Mouse (Mus musculus): ENCODE measurements around the gene Pla2g5. TPM values are rescaled to one million over a fixed set of nuclear protein-coding genes. Genes with fewer than 3 reads are reported as not detected.

Gene Pla2g5
- total RNA-seq, 2 experiments from 2014 or later: 27.0 to 32.1 TPM

DNA sequence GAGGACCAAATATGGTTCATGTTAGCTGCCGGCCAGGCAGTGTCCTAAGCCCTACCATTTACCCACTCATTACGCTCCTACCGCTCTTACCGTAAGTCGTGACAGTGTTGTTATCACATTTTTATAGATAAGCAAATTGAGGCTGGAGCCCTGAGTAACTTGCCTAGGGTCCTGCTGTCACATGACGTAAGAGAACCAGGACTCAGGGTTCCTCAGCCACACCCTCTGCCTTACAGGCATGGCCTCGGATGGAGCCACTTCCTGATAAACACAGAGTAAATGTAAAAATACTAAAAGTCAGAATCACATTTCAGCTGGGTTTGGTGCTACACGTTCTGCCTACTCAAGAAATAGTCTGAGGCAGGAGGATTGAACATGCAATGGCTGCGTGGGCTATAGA is 108.8 kb downstream of the Pla2g5 start:
- intact Hi-C loops (cut with DNase I): no loop called here
- no peak for DNase-seq

GRCm38 (mm10) chr4:138753608-138754007 is 109.7 kb downstream of the Pla2g5 start:
- intact Hi-C loops (cut with DNase I): no loop called here
- no peak for DNase-seq

DNA sequence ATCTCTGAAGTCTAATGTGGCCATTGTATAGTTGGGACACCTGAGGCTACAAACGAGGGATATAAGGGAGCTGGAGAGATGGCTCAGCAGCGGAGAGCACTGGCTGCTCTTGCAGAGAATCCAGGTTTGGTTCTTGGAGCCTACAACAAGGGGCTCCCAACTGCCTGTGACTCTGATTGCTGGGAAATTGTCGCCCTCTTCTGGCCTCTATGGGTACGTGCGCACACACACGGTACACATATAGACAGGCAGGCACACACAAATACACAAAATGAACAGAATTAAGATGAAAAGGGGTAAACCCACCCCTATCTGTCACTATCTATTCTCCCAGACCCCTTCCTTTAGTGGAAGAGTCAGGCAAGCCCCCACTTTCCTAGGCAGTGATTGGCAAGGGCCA is 110.7 kb downstream of the Pla2g5 start:
- DNase-seq: no peak
- intact Hi-C loops (cut with DNase I): no loop called here

Other genes with a start within 250 kb of the Pla2g5 start
- not detected for gene Vwa5b1, start 227.6 kb downstream of the Pla2g5 start, total RNA-seq (2021)
- gene Pla2g2c, start 138.7 kb downstream of the Pla2g5 start, total RNA-seq (2021): under 1 TPM in 1 of 2 experiments, not detected in 1; 0.31 TPM
- gene Ubxn10, start 126.3 kb downstream of the Pla2g5 start, total RNA-seq (2021): 1 to 10 TPM; 1.5 to 3.1 TPM
- gene Pla2g2f, start 105.9 kb downstream of the Pla2g5 start, total RNA-seq (2021): under 1 TPM in 1 of 2 experiments, not detected in 1; 0.24 TPM
- gene Pla2g2d, start 87.7 kb downstream of the Pla2g5 start, total RNA-seq (2021): under 1 TPM; 0.30 to 0.36 TPM
- gene Gm13030, start 10.5 kb upstream of the Pla2g5 start, total RNA-seq (2021): not detected
- gene Pla2g2e, start 14.5 kb upstream of the Pla2g5 start, total RNA-seq (2021): 1 to 10 TPM in 1 of 2 experiments, under 1 TPM in 1; 0.97 to 1.1 TPM
- 10 to 100 TPM; 10.6 to 11.6 TPM for gene Otud3, start 50.5 kb upstream of the Pla2g5 start, total RNA-seq (2021)
- gene Rnf186, start 103.6 kb upstream of the Pla2g5 start, total RNA-seq (2021): not detected
- gene Tmco4, start 109.4 kb upstream of the Pla2g5 start, total RNA-seq (2021): 1 to 10 TPM; 8.4 to 10.0 TPM
- not detected for gene Htr6, start 212.1 kb upstream of the Pla2g5 start, total RNA-seq (2021)
- 10 to 100 TPM; 25.5 to 29.1 TPM for gene Nbl1, start 229.5 kb upstream of the Pla2g5 start, total RNA-seq (2021)

Data from heart, postnatal 36 days (tissue).